Mouse (Mus musculus) lung, postnatal 14 days (tissue): Measurements from ENCODE around the gene Mettl18.
"Not testable (repeated sequence)": the region's sequence is repeated elsewhere in the genome, so short reads cannot be mapped to it uniquely, and the experiment has no call there.

Experiments
- DNase-seq: peaks from one replicate; pipeline ENCODE4 v3.0.0; 2021

The Mettl18 gene

DNA sequence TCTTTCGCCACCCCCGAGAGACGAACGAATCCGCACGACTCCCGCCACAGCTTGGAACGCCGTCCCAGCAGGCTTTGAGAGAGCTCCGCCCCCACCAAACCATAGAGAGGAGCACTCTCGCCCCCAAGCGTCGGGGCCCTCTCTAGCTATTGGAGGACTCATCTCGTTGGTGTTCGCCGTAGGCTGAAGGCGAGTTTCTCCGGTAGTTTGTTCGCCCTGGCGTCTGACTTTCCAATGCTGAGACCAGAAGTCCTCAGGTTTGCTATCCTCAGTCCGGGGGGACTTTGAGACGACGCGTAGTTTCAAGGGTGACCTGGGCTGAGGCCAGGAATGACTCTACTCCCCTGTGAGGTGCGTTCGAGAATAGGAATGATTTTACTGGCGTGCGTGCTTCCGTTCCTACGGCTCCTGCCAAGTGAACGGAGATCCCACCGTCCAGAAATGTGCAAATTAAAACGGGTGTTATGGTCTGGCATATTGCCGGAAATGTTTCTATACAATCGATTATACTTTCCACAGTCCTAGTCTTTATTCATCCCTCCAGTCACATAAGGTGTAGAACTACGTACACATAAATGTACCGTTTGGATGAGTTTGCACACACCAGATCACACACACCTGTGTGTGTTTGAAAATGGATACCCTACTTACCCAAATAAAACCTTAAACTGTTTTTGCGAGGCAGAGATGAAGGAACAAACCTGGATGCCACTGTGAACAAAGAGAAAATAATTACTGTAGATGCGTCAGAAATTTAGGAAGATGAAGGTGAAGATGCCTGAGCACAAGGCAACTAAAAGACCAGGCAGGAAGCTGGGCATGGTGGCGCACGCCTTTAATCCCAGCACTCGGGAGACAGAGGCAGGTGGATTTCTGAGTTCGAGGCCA lies at the start of gene Mettl18, which contains the start of gene BC055324:
Mettl18 (plus strand) TSS at position 169 of the 888 bp plus-strand sequence.
BC055324 (minus strand) TSS at position 76 of the 888 bp plus-strand sequence.
- peak; percentile 90 for DNase-seq

DNA sequence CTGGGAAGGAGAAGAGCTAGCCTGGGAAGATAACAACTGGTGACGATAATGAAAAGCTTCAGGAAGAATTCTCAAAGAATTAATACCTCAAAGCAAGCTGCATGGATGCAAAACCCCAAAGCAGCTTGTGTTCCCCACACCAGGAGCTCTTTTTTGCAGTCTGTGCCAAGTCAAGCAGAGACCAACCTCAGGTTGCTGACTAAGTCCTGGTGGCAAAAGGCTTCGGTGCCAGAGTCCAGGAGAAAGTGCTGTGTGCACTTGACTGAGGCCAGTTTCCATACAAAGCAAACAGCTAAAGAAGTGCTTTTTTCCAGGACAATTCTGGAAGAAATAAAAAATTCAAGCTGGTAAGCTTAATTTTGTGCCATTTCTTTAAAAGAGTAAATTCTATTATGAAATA lies 41.3 kb upstream of the Mettl18 start:
- DNase-seq, result no peak

DNA sequence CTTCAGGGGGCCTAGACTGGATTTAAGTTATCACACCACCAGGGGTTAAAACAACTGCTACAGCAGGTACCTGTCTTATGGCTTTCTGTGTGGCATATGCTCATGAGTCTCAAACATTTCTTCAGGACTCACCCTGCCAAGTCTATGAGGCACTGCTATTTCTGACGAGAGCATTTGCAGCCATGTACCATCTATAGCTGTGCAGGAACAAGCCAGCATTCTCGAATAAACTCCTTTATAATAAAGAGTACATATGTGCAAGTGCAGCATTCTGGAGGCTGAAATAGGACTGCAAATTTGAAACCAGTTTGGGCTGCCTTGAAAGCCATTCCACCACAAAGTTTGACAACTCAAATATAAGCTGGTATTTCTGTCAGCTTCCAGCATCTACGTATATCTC lies 36.7 kb upstream of the Mettl18 start:
- no peak for DNase-seq

DNA sequence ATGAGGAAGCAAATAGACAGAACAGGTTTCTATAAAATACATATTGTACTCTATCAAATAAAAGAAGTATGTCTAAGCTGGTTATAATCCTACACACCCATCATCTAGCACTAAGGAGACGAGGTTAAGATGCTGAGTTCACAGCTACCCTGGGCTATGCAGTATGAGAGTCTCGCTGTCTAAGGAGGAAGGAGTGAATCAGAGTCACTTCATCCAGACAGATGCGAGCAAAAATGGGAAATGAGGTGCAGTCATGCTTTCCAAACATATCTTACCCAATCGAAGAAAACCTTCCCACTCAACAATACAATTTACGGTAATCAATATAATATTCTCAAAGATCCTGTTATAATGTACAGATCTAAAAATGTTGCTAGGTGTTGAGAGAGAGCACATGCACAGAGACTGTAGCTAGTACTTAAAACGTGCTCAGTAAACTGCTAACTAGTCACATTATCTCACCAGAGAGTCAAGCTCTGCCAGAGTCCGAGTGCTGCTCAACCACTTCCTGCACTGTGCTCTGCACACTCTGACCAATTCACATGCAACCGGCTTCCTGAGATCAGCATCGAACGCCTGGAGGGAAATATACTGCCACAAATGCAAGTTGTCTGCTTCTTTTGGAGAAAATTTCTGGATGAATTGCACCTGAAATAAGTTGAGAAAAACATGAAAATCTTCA lies 30.5 kb upstream of the Mettl18 start:
- DNase-seq, result no peak

DNA sequence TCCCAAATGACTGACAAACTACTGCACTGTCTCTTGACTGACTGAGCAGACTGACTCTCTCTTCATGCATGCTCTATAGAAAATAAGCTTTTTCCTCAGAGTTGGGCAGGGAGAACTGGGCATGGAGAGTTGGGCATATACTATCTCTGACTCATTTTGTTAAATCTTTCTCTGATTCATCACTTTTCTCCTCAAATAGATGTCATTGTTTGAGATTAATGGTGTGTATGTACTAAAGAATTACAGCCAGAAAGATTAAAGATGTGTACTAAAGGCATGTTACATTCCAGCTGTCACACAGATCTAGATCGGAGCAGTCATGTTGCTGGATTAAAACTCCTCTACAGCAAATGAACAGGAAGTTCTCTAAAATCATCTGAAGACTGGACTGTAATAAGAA lies 20.2 kb upstream of the Mettl18 start:
- DNase-seq, result no peak

DNA sequence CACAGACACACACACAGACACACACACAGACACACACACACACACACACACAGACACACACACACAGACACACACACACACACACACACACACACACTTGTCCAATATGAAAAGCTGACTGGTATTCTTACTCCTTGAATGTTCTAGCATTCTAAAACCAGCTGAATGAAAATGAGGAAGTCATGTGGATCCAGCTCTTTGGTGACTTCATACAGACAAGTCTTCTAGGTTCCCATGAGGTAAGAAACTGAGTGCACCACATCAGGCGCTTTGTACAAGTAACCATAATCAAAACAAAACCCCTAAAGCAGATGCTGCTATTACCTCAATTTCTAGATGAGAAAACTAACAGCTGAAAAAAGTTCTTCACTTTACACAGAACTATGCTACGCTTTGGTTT lies 19.6 kb upstream of the Mettl18 start:
- no peak for DNase-seq

DNA sequence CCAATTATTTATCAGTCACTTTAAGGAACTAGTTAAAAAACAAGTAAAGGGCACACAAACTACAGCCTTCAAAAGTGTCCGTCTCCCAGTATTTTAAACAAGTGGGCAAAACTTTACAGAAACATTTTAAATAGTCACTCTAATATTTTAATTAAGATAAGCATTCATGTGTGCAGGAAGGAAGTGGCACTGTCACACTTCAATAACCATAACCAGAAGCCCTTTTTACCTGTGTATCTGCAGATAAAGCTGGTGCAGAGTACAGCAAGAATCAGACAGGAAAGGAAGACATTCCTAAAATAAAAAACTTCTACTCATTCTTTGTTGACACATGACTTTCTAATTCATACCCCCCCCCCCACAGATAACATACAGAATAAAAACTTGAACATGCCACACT lies 18.2 kb upstream of the Mettl18 start:
- DNase-seq, result no peak

DNA sequence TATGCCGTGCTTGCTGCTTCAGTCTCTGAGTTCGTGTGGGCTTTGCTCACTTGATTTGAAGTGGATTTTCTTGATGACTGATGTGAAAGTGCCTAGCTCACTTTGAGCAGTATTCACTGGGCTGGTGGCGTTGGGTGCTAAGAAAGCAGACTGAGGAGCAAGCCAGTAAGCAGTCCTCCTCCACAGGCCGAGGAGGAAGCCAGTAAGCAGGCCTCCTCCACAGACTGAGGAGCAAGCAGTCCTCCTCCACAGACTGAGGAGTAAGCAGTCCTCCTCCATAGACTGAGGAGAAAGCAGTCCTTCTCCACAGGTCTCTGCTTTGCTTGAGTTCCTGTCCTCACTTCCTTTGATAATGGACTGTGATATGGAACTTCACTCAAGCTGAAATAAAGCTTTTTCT lies 2.3 kb upstream of the Mettl18 start:
- DNase-seq, result no peak

DNA sequence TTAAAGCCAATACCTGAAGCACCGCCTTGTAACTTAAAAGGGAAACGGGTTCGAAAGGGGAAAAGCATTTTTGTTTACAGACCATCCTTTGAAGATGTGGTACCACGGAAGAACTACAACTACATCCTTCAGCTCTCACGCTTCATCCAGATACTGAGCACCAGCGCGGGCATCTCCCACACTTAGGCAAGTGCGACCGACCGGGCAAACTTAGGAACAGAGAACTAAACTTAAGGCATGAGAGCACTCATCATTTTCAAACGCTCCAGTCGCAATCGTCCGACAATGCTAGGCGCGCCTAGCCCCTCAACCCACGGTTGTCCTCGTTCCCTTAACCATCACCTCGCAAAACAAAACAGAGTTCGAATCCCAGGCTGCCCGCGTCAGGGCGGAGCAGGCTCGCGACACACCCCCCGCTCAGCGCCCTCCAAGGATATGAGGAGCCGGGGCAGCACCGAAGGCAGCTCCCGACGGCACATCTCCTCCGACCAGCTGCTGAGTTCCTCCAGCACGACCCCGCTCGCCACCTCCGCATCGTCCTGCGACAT lies 442 bp upstream of the Mettl18 start:
- DNase-seq, result no peak

DNA sequence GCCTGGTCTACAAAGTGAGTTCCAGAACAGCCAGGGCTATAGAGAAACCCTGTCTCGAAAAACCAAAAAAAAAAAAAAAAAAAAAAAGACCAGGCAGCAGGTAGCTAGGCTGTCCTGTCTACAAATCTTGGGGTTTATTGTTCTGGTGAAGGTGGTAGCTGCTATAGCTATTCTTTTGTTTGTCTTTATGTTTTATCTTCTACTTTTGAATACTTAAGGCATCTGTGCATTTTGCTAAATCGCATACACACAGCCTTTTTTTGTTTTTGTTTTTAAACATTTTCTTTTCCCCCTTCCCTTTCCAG lies 872 bp downstream of the Mettl18 start:
- no peak for DNase-seq

DNA sequence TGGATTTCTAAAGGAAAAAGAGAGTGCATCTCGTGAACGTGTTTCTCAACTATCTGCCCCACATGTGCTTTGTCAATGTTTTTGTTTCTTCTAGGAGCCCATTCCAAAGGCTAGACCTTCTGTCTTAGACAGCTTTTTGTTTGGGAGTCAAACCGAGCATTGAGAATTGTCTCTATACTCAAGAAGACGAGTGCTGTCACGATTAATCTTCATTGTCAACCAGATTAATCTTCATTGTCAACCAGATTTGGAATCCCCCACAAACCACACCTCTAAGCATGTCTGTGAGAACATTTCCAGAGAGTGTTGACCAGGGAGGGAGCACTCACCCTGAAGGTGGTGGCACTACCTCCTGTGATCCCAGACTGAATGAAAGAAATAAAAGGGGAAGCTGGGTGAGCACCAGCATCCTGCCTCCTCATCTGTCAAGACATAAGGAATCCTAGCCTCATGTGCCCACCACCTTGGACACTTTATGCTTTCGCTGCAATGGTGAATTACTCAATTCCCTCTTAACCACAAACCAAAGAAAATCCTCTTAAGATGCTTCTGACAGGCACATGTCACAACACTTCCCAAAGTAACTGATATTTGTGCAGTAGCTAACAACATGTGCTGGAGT lies 7.3 kb downstream of the Mettl18 start:
- no peak for DNase-seq

DNA sequence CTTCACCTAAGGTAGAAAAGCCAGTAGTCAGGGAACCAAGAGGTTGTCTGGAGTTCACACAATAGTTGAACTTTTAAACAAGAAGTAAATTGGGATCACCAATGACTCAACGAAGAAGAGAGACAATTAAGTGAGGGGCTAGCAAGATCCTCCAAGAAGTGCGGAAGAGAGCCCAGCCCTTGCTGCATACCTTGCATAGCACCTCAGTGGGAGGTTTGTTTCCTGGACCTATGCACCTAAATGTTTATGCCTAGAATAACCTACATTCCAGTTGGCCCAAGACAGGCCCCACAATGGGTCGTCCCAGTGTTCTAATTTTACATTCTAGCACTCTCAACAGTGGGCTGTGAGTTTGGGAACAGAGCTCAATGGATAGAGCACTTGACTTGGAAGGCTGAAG lies 9.6 kb downstream of the Mettl18 start:
- DNase-seq, result no peak

DNA sequence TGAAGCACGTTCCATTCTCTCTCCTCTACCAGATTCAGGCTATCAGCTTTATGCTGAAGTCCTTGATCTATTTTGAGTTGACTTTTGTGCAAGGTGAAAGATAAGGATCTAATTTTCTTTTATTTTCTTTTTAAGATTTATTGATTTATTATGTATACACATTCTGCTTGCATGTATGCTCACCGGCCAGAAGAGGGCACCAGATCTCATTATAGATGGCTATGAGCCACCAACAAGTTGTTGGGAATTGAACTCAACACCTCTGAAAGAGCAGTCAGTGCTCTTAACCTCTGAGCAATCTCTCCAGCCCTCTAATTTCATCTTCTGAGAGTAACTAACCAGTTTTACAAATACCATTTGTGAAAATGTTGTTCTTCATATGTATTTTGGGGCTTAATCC lies 14.5 kb downstream of the Mettl18 start:
- DNase-seq, result peak; percentile 44

DNA sequence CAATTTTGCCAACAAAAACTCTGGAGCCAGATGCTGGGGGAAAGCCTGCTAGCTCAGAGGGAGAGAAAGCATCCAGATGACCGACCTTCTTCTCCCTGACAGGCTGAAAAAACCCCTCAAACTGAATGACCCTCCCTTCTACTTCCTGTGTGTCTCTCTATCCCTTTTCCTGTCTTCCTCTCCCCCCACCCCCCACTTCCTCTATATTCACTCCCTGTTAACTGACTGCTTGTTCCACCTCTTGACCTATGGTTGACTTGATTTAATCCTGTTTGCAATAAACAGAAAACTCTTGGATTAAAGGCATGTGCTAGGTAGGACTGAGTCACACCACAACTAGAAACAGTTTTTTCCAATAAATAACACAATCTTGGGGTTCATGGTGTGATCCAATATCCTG lies 19.9 kb downstream of the Mettl18 start:
- DNase-seq, result no peak

DNA sequence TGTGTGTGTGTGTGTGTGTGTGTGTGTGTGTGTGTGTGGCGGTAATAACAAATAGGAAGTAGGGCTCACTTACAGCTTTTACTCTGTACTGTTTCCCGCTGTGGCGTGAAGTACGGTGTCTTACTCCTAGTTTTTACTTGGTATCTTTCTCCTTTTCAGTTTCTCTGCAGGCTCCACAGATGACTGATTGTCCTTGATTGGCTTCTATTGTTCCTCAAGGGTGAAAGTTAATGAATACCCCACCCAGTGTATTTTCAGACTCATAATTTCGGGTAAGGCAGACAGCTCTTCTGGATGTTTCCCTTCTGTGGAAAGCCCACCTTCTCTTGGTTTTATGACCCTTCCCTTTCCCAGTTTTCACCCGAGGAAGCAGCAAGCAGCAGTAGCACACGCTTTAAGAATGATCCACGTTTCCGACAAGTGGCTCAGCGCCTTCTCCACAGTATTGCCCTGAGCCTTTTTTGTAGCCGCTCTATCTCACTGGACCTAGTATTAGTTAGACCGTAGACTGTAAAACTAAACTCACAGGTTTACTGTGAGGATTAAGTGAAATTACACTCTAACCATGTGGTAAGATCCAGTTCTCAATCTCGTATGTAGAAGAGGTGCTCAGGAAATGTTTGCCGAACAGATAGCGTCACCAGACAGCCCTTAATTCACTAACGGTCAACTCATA lies 23.7 kb downstream of the Mettl18 start:
- no peak for DNase-seq

DNA sequence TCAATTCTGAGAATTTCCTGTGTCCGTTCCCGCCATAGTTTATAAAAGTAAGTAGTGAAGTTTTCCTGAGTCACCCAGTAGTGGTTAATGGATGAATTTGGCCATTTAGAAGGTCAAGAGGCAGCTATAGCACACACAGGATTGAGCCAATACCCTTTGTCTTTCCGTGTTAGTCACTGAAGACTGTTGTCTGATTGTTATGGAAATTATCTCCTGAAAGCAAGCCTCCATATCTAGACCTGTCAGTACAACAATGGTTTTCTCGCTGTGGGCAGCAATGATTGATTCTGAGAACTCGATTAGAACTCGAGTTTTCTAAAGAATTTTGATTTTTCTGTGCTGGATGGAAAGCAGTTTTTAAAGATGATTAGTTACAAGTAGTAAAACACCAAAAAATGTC lies 25.1 kb downstream of the Mettl18 start:
- no peak for DNase-seq

DNA sequence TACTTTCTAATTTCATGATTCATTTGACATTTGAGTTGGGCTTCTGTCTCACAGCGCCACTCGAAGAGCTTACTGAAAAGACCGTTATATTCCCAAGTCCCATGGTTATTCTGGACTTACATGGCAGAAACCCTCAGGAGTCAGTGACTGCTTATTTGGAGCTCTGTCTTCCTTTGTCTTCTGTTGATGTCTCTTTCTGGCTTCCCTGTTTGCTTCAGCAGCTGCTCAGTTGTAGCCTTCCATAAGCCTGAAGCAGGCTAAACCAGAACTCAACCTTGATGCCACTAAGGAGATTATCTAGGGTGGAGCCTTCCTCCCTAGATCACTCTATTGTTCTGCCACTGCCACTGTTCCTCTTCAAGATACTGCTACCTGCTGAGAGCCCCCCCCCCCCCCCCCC lies 26.1 kb downstream of the Mettl18 start:
- not testable (repeated sequence) for DNase-seq

DNA sequence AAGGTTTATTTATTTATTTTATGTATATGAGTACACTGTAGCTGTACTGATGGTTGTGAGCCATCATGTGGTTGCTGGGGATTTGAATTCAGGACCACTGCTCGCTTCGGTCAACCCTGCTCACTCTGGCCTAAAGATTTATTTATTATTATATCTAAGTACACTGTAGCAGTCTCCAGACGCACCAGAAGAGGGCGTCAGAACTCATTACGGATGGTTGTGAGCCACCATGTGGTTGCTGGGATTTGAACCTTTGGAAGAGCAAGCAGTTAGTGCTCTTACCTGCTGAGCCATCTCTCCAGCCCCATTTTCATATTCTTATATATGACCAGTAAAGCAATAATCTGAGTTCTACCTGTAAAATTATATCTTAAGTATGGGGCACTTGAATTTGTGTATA lies 27.4 kb downstream of the Mettl18 start:
- DNase-seq, result not testable (repeated sequence)

DNA sequence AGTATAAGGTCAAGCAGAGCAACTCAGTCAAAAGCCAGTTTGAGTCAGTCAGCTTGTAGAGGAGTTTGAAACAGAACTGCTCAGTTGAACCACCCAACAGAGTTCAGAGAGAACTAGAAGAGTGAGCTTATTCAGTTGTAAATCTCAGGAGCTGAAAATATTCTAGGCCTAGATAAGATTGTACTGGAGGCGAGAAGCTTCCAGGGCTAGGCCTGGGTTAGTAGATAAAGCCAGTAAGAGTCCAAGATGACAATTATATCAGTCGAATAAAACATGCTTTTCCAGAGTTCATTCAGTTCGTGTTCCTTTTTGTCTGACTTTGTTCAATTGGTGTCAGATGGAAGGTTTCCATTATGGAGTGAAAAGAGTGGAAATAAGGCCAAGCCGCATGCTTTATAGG lies 31.0 kb downstream of the Mettl18 start:
- no peak for DNase-seq

DNA sequence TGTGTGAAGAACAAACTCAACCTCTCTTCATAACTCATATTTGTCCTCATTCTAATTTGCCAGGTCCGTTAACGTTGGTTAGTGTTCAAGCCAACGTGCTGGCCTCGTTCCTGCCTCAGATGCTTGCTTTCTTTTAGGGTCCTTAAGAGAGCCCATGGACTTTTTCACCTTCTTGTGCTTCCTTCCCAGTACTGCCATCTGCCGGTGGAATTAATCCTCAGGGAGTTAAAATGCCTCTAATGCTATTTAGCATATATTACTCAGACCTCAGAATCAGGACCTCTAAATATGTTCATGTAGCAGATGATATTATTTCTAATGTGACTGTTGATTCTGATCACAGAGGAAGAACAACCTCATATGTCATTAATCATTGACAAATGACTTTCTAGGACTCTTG lies 32.7 kb downstream of the Mettl18 start:
- peak; percentile 36 for DNase-seq

DNA sequence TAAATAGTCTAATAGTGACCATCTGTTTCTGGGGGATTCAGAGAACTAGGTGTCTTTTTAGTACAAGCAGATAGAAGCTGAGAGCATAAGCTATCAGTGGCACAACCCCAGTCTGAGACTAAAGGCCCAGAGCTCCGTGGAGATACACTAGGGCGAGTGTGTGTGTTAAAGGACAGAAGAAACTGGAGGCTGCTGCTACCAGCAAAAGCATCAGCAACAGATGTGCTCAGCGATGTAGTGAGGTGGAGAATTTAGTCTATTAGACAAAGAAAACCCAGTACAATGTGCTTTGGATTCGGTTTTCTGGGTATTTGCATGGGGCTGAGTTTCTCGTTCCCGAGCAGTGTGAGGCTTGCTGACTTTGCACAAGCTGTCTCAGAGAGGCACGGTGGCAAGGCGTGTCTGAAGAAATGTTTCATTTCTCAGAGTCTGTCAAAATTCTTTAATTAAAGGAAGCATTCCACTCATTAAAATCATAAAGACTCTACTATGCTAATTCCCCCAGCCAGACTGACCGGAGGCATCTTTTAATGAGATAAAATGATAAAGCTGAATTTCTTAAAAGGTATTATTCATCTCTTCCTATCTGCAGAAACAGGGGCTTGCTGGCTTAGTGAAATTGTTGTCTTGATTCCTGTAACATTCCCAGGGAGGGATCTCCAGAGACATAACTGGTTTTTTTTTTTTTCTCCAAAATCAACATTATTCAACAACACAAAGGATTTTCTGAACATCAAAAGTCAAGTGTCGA lies 45.9 kb downstream of the Mettl18 start:
- no peak for DNase-seq

DNA sequence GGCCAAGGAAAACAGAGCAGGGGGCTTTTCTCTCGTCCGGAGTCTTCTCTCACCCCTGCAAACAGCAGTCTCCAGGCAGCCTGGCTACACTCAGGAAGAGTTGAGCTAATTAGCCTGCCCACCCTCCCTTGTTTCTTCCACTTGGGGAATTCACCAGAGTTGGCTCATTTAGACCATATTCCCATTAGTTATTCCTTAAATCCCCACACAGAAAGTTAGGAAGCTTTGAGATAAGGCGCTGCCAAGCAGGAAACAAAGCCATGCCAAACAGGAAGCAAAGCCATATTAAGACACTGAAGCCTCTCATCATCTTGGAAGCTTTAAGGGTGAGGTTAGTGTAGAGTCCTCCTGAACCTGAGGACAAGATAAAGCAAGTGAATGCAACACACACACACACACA lies 48.9 kb downstream of the Mettl18 start:
- DNase-seq, result peak; percentile 27
